Mouse (Mus musculus): ENCODE data around the gene Scap.

Scap gene

DNA sequence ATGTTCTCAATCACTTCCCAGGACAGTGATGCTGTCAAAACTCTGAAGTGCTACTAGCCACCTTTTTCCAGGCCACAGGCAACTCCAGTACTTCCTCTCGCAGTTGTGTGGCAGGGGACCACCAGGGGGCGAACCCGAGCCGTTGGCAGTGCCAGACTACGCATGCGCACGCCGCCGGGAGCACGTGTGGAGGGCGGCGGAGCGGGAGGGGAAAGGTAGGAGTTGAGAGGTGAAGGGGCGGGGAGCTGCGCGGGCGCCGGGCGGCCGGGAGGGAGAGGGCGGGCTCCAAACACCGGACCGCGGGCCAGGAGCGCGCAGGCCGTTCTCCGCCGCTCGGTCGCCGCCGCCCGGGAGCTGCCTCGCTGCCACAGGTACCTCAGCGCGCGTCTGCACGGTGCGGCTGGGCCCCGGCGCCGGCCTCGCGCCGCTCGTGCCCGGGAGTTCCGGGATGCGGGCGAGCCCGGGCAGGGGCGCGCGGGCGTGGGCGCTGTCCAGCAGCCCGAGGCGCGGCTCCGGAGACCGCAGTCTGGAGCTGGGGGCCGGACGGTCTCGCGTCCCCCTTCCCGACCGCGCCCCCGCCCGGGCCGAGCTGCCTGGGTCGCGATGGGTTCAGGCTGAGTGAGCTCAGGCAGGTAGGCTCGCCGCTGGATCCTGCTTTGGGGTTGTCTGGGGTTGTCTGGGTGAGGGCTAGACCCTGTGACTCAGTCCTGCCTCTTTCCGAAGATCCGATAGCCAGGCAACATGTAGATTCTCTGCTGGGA, at the start of gene Scap:
Scap (plus strand) TSS at position 154 of the 761 bp plus-strand sequence.
- peak; percentile 96 for DNase-seq (ENCODE audit: low spot score)

DNA sequence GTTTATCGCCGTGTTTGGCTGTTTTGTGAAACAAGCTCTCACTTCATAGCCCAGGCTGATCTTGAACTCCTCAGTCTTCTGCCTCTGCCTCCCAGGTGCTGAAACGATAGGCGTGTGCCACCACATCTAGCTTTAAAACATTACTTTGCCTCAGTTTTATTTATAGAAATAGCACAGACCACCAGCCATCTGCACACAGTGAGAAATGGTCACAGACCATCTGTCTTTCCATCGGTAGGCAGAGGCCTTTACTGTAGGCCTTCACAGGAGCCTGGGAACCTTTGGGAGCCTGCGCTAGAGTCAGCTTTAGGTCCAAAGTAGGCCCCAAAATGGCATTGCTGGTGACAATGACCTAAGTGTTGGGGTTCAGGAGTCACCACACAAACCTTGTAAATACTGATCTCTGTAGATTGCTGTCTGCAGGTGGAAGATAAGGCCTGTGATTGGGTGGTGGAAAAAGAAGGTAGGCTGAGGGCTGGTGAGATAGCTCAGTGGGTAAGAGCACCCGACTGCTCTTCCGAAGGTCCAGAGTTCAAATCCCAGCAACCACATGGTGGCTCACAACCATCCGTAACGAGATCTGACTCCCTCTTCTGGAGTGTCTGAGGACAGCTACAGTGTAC, 48.9 kb upstream of the Scap start:
- DNase-seq (ENCODE audit: low spot score): no peak

DNA sequence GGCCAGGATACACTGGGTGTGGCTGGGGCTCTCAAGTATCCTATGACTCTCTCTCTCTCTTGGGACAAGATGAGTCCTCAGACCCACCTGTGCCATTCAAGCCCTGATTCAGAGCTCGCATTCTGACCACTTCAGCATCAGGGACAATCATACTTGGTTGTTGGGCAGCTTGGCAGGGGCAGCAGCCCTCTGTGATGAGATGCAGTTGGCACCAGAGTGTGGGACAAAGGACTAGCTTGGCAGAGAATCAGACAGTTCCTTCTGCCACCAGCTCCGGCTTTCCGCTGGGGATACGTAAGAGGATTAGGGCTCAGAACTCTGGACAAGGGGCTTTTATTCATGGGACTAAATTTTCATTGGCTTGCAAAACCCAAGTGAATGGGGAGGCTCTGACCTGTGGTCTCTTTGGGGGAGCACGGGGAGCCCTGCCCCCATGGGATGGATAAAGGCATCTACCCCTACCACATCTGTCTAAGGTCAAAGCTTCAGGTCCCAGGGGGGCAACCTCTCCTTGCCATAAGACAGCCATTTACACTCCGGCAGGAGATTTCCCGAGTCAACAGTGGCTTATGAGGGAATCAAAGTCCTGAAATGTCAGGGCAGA, 45.7 kb upstream of the Scap start:
- DNase-seq (ENCODE audit: low spot score): no peak

DNA sequence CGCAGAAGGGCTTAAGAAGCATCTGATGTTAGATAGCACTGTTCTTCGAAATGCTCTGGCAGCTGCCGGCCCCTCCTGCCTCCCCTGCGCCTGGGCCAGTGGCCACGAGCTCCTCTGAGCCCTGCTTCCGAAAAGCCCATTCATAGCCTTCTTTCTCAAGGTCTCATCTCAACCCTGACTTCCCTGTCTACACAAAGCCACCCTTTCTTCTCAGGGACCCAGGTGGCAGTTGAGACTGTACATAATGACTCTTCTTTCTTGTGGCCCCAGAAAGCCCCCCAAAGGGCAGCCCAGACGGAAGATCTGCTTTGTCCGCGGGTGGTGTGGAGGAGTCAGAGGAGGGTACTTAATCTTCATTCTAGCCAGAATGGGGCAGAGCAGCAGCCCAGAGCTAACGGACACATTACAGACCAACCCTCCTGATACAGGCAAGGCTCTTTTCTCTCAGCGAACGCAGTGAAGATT, 39.8 kb upstream of the Scap start:
- no peak for DNase-seq (ENCODE audit: low spot score)

DNA sequence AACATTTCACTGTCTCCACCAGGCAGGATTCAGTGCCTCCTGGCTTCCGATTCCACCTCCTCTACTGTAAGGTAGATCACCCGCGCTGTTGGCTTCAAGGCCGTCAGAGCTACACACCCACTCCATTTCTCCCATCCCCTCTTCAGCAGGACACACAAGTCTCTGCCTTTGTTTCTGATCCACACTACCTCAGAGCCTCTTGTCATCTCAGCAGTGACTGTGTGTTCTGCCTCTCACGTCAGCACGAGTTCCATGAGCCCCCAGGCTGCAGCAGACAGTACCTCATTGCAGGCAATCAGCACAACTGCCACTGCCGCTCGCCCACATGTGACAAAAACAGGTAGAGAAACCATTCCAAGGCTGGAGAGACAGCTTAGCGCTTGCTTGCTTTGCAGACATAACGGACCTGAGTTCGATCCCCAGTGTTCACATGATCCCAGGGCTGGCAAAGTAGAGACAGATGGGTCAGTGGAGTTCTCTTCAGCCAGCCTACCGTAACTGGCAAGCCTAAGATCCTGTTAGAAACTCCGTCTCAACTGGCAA, 39.1 kb upstream of the Scap start:
- no peak for DNase-seq (ENCODE audit: low spot score)

DNA sequence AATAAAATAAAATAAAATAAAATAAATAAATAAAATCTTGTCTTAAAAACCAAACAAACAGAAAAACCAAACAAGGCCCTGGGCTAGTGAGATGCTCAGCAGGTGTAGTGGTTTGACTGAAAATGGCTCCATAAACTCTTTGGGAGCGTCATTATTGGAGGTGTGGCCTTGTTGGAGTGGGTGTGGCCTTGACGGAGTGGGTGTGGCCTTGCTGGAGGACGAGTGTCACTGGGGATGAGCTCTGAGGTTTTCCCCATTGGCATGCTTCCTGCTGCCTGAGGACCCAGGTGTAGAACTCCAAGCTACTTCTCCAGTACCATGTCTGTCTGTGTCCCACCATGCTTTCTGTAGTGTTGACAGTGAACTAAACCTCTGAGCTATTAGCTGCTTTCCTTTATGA, 38.3 kb upstream of the Scap start:
- no peak for DNase-seq (ENCODE audit: low spot score)

DNA sequence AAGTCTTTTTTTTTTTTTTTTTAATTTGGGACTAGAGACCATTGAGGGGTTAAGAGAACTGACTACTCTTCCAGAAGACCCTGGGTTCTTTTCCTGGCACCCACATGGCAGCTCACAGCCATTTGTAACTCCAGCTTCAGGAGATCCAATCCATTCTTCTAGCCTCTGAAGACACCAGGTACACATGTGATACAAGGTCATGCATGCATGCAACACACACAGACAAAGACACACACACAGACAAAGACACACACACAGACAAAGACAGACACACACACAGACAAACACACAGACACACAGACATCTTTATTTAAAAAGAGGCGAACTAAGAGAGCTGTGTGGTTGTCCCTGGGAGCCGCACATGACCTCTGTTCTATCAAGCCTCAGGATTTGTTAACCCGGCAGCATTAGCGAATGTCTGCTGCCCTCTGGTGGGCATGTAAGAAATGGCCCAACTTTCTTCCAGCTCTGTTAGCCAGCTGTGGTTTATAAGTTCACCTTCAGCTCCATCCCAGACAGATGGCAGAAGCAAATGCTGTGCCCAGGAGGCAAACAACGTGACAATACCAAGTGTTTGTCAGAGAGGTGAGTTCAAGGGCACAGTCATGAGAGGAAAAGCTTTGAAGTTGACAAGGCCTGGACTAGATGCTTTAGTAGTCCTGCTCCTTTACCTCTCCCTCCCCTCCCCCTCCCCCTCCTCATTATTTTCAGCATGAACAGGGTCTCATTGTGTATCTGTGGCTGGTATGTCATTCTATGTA, 36.0 kb upstream of the Scap start:
- DNase-seq (ENCODE audit: low spot score): peak; percentile 95

DNA sequence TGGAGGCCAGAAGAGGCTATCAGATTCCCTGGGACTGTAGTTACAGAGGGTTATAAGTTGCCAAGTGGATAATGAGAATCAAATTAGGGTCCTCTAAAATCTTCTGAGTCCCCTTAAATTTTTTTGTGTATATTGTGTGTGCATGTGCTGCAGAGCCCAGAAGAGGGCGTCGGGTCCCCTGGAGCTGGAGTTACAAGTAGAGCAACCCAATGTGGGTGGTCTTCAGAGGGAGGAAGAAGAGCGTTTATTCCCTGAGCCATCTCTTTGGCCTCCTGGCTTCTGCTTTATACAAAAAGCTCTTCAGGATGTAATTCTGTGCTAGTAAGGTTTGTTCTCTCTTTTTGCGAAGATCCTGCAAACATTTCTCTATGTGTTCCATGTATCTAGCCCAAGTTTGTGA, 28.6 kb upstream of the Scap start:
- peak; percentile 82 for DNase-seq (ENCODE audit: low spot score)

DNA sequence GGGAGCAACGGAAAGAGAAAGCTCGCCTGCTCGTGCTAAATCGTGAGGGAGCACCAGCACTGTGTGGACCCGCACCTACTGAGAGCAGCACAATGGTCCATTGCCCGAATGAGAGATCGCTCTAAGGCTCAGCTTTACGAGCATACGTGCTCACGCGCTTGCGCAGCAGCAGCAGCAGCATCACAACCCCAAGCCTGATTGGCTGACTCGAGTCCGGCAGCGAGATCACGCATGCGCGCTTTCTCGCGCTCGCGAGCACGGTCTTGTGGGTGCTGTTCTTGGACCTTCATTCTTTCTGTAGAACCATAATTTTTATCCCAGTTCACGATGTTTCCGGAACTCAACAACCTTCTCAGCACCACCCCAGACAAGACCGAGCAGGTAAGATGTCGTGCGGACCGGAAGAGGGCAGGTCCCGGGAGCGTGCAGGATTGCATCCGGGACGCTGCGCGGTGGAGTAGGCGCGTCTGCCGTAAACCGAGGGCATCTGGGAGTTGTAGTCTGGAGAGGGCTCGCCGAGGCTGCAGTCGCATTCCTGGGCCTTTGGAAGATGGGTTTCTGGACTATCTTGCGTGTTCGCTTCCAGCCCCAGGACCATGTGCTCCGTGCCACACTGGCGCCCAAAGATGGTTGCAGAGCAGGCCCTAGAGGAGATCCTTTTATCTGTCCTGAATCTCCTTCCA, 28.0 kb upstream of the Scap start, which contains the start of gene Elp6:
Elp6 (plus strand) TSS at position 205 of the 683 bp plus-strand sequence.
- peak; percentile 95 for DNase-seq (ENCODE audit: low spot score)

DNA sequence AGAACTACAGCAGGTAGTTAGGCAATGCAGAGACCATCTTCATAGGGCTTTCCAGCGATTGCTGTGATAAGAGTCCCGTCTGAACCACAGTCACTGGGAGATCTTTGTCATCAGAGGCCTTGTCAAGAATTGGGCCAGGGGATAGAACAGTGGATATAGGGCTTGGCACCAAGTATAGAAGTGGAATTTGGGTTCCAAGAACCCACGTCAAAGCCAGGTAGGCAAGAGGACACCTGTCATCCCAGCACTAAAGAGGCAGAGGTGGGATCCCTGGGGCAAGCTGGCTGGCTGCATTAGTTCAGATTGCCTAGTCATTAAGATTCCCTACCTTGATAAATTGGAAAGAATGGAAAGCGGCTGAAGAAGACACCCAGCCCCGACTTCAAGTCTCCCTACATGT, 26.7 kb upstream of the Scap start:
- DNase-seq (ENCODE audit: low spot score): no peak

DNA sequence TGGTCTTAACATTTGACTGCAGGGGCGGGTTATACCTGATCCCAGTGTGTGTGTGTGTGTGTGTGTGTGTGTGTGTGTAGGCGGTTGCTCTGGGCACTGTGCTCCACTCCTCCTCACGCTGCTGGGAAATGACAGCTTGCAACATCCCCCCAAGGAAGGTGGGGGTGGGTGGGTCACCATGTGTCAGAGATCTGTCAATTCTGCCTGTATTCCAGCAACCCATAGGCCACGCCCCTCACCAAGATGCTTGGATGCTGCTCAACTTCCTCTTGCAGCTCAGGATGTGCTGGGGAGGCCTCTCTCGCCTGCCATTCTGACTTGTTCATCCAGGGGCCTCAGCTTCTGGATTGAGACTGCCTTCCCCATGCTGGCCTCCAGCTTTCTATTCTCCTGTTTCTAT, 18.4 kb upstream of the Scap start:
- DNase-seq (ENCODE audit: low spot score): no peak

DNA sequence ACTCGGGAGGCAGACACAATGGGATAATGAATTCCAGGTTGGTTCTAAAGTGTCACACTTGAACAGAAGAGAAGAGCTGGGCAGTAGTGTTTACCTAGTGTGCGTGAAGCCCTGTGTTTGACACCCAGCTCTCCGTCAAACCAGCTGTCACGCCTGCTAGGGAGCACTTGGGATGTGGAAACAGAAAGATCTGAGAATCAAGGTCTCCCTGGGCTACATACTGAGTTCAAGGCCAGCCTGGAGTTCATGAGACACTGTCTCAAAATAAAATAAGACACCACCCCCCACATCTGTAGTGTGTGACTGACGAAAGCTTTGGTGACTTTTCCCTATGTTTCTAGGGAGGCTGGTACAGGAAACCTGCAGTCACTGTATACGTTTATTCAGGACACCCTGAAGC, 17.7 kb upstream of the Scap start:
- DNase-seq (ENCODE audit: low spot score): no peak

DNA sequence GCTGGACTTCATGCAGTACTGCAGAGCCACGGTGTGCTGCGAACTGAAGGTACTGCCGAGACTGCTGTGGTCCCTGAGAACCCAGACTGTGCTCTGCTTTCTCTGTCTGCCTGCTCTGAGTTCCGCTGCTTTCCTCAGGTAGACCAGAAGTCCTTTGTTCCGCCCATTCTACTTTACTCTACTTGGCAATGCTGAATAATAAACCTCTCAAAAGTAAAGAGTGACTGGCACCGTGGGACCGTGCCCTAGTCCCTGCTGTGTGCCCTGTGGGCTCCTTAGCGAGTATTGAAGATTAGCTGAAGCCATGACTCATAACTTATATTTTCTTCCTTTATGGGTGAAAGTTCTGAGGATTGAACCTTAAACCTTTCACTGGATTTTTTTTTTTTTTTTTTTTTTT, 17.2 kb upstream of the Scap start:
- DNase-seq (ENCODE audit: low spot score): no peak

DNA sequence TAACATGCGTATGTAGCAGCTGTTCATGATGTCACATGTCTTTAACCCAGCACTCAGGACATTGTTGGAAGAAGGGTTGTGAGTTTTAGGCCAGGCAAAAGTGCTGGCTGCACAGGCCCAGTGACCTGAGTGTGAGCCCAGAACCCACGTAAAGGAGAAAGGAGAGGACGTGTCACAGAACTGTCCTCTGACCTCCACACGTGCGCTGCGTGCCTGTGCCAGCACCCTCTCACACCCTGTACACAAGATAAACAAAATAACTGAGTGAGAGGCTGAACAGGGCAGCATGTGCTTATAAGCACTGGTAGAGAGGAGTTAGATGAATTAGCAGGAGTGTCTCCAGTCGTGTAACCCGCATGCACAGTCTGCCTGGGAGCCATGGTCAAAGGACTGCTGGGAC, 16.6 kb upstream of the Scap start:
- no peak for DNase-seq (ENCODE audit: low spot score)

DNA sequence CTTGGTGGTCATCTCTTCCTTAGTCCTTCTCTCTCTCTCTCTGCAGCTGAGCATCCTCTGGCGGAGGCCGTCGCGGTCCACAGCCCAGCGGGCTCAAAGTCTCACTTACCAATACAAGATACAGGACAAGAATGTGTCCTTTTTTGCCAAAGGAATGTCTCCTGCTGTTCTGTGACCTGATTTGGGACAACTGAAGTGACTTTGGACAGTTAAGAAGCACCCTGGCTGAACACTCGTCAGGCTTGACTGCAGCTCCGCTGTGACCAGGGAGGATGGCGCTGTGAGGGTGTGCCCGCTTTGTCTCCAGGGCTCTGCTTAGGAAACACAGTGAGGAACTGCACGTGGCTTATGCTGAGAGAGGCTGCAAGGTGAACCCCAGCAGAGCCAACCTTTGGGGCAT, 12.3 kb upstream of the Scap start:
- no peak for DNase-seq (ENCODE audit: low spot score)

DNA sequence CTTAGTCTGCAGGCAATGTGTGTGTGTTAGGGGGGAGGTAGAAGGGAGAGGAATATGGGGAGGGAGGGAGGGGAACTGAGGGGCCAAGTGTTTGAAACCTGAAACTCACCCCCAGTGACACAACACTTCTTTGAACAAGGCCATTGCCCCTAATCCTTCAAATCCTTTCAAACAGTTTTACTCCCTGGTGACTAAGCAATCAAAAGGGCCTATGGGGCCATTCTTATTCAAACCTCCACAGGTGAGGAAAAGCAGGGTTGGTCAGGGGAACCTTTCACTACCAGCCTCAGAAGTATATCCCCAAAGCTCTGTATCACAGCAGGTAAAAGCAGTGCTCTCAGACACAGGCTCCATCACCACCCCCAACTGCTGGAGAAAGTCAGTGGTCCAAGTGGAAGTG, 10.1 kb upstream of the Scap start:
- no peak for DNase-seq (ENCODE audit: low spot score)

DNA sequence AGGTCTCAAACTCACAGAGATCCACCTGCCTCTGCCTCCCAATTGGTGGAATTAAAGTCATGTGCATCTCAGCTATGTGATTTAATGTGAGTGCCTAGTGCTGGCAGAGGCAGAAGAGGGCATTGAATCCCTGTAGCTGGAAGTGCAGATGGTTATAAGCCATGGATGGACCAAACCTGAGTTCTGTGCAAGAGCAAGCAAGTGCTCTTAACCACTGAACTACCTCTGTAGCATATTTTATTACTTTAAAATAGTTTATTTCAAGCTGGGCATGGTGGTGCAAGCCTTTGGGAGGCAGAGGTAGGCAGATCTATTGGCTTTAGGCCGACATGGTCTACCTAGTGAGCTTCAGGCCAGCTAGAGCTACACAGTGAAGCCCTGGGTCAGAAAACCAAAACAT, 8.9 kb upstream of the Scap start:
- no peak for DNase-seq (ENCODE audit: low spot score)

DNA sequence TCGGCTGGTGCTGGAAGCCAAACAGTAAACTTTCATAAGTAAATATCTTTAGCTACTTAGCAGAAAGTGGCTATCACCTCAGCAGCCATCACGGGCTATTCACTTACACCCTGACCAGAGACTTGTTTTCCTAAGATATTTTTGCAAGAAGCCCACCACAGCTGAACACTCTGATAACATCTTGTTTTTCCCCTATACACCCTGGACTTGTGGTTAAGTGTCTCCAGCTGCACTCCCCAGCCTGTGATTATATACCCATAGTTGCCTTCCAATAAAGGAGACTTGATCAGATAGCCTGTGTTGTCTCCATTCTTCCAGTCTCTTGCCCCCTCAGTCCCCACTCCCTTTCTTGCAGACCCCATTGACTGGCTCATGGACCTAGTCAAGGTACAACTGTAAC, 4.9 kb upstream of the Scap start:
- DNase-seq (ENCODE audit: low spot score): no peak

DNA sequence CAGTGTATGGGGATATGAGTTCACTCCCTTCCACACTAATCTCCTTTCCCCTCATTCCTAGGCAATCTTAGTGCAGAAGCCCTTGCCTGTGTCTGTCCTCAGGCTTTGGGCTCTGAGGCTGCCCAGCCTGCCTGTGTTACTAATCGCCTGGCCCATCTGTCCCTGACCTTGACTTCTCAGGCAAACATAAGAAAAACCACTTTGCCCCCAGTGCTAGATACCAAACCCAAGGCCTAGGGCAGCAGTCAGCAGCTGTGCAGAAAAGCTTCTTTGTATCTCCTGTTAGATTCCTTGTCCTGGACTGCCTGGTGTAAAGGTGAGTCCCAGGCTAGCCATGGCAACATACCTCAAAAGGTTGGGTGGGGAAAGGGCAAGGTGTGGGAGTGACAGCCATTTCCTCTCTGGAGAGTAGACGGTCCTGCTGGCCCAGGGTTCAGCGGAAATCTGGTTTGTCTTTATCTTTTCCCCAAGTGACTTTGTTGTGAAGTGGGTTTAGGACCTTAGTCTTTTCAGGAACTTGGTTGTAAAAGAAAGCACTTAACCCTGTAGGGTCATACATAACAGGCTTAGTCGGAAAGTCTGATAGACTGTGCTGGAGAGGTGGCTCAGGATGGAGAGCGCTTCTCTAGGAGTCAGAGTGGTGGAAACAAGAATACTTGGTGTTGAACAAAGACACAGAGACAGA, 4.0 kb upstream of the Scap start:
- DNase-seq (ENCODE audit: low spot score): no peak

DNA sequence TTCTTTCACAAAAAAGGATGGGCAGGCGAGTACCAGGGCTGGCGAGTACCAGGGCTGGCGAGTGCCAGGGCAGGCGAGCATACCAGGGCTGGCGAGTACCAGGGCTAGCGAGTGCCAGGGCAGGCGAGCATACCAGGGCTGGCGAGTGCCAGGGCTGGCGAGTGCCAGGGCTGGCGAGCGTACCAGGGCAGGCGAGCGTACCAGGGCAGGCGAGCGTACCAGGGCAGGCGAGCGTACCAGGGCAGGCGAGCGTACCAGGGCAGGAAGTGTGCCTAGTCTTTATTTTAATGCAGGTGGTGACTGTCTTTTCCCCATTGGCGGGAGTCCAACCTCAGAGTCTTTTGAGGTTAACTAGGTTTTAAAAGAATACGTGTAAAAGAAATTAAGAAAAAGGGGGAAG, 3.4 kb upstream of the Scap start:
- DNase-seq (ENCODE audit: low spot score): no peak

DNA sequence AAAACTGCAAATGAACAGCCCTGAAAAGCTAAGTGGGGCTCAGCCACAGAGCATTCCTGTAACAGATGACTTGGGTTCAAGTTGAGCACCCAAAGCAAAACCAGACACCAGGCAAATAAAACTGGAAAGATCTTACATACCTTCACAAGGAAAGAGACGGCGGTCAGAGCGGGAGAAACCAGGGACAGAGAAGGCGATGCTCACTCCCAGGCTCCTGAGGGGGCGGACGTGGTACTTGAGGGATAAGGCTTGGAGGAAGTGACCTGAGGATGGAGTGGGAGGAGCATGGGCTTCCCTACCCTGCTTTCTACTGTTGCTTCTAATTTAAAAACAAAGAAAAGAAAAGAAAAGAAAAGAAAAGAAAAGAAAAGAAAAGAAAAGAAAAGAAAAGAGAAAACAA, 2.7 kb upstream of the Scap start:
- no peak for DNase-seq (ENCODE audit: low spot score)

All from embryo, embryonic 10.5 days (tissue).